ENCODE assay signal across 8 mouse cellular contexts in the genomic region with DNA sequence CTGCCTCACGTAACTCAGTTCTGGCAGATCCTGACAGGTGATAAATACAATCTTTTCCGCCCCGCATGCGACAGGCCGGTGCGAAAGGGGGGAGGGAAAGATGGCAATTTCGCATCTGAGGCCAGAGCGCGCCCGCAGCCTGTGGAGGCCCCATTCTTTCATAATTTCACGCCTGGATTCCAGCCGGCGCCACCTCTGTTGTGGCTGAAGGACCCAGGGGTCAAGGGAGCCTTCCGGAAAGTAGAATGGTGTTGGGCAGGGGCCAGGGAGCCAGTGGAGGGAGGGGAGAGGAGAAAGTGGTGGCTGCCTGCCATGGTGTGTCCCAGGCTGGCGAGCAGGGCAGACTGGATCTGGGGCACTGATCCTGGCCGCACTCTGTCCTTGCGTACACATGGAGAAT.
DNase-seq lines count a peak whose midpoint lies in the region; ATAC-seq and TF ChIP-seq lines count a peak whose summit lies in the region.

No protein-coding gene starts in this region.

- no peak for TF ChIP-seq CTCF in liver, postnatal 0 days (IDR thresholded peaks at IDR 0.05; ENCODE audit: low read depth)

- ATAC-seq in hindbrain, embryonic 13.5 days (ENCODE audit: low FRiP score) = peak; percentile 72; the same call in 1 of the 2 replicates
- peak; percentile 59; the same call in 1 of the 2 replicates for ATAC-seq in lung, embryonic 16.5 days (ENCODE audit: low read depth)
- ATAC-seq in liver, postnatal 0 days = no peak

- H3K36me3 ChIP-seq in heart, embryonic 10.5 days = no peaks in the 10 kb centered on the region
- H3K36me3 ChIP-seq in hindbrain, embryonic 13.5 days = no peaks in the 10 kb centered on the region
- no peaks in the 10 kb centered on the region for H3K36me3 ChIP-seq in lung, embryonic 16.5 days (ENCODE audit: control insufficient read depth, insufficient read depth, low read length)
- no peaks in the 10 kb centered on the region for H3K36me3 ChIP-seq in liver, postnatal 0 days (replicated peaks; ENCODE audit: insufficient read depth, low read length)

- H3K27me3 ChIP-seq in heart, embryonic 10.5 days (ENCODE audit: insufficient read depth, poor library complexity, severe bottlenecking) = peaks cover 53% of the 10 kb centered on the region
- peaks cover 26% of the 10 kb centered on the region for H3K27me3 ChIP-seq in hindbrain, embryonic 13.5 days
- no peaks in the 10 kb centered on the region for H3K27me3 ChIP-seq in lung, embryonic 16.5 days (ENCODE audit: control insufficient read depth, insufficient read depth, low read depth, low read length)
- H3K27me3 ChIP-seq in liver, postnatal 0 days (ENCODE audit: insufficient read depth, low read length) = no peaks in the 10 kb centered on the region

- no peaks in the 10 kb centered on the region for H3K4me1 ChIP-seq in heart, embryonic 10.5 days
- peaks cover 23% of the 10 kb centered on the region for H3K4me1 ChIP-seq in hindbrain, embryonic 13.5 days (replicated peaks)
- H3K4me1 ChIP-seq in lung, embryonic 16.5 days (replicated peaks; ENCODE audit: control insufficient read depth, insufficient read depth, low read length) = peaks cover 6% of the 10 kb centered on the region; the same call in 1 of the 2 replicates
- H3K4me1 ChIP-seq in liver, postnatal 0 days (ENCODE audit: insufficient read depth) = no peaks in the 10 kb centered on the region

- H3K4me3 ChIP-seq in heart, embryonic 10.5 days = no peak overlapping the region
- peak overlapping the region; percentile 8; the same call in 1 of the 2 replicates for H3K4me3 ChIP-seq in hindbrain, embryonic 13.5 days
- H3K4me3 ChIP-seq in lung, embryonic 16.5 days (ENCODE audit: low read length) = no peak overlapping the region
- H3K4me3 ChIP-seq in liver, postnatal 0 days (ENCODE audit: low read depth, low read length) = no peak overlapping the region

- TF ChIP-seq EP300 in liver, postnatal 0 days (IDR thresholded peaks at IDR 0.05; ENCODE audit: low read depth) = no peak

- DNase-seq in heart, adult 8-10 months (ENCODE audit: low spot score) = peak; percentile 16
- DNase-seq in heart, embryonic 10.5 days (ENCODE audit: low spot score) = no peak
- DNase-seq in embryo, embryonic 11.5 days (ENCODE audit: low read depth, low spot score) = peak; percentile 27
- DNase-seq in ovary, postnatal 14 days (ENCODE audit: low spot score) = peak; percentile 24
- DNase-seq in urinary bladder, postnatal 25 days (ENCODE audit: low spot score) = no peak
- DNase-seq in liver, postnatal 0 days = no peak

- no peak overlapping the region for H3K9ac ChIP-seq in hindbrain, embryonic 13.5 days
- H3K9ac ChIP-seq in lung, embryonic 16.5 days (ENCODE audit: low read length) = no peak overlapping the region
- no peak overlapping the region for H3K9ac ChIP-seq in liver, postnatal 0 days (replicated peaks)

- no peak overlapping the region for H3K27ac ChIP-seq in heart, embryonic 10.5 days
- peak overlapping the region; percentile 64; the same call in 1 of the 2 replicates for H3K27ac ChIP-seq in hindbrain, embryonic 13.5 days
- no peak overlapping the region for H3K27ac ChIP-seq in lung, embryonic 16.5 days (ENCODE audit: low read length)
- no peak overlapping the region for H3K27ac ChIP-seq in liver, postnatal 0 days (ENCODE audit: low read depth)

- H3K9me3 ChIP-seq in heart, embryonic 10.5 days = no peaks in the 10 kb centered on the region
- H3K9me3 ChIP-seq in hindbrain, embryonic 13.5 days = no peaks in the 10 kb centered on the region
- no peaks in the 10 kb centered on the region for H3K9me3 ChIP-seq in lung, embryonic 16.5 days (ENCODE audit: control insufficient read depth, low read length)
- no peaks in the 10 kb centered on the region for H3K9me3 ChIP-seq in liver, postnatal 0 days (ENCODE audit: low read length)

- 68% methylated on average over 17 of the region's 17 CpGs for WGBS in heart, embryonic 10.5 days
- 18% methylated on average over 17 of the region's 17 CpGs for WGBS in hindbrain, embryonic 13.5 days
- 37% methylated on average over 17 of the region's 17 CpGs for WGBS in lung, embryonic 16.5 days
- 71% methylated on average over 14 of the region's 17 CpGs for WGBS in liver, postnatal 0 days (ENCODE audit: insufficient replicate concordance)

- H3K4me2 ChIP-seq in hindbrain, embryonic 13.5 days = peak overlapping the region; percentile 41
- H3K4me2 ChIP-seq in lung, embryonic 16.5 days (ENCODE audit: low read depth, low read length) = peak overlapping the region; percentile 38
- no peak overlapping the region for H3K4me2 ChIP-seq in liver, postnatal 0 days (ENCODE audit: low read depth, low read length)

Comparison
In these comparisons a context has a peak if more than half of its experiments do, and no peak if none do; other contexts are left out.
1. DNase-seq: peak in heart, adult 8-10 months (single experiment), embryo, embryonic 11.5 days (single experiment) and ovary, postnatal 14 days (single experiment); none in heart, embryonic 10.5 days (single experiment), urinary bladder, postnatal 25 days (single experiment) and liver, postnatal 0 days (single experiment).